Mouse (Mus musculus) T-cell, adult 2 months (primary cell): ENCODE data around the gene Arnt.
A peak's percentile ranks its signal among the peaks of the same experiment; 100 is the strongest.

Source experiments
- DNase-seq: peaks from one replicate; pipeline ENCODE4 v3.0.0; 2022; ENCODE audit warnings: low spot score

Arnt gene

DNA sequence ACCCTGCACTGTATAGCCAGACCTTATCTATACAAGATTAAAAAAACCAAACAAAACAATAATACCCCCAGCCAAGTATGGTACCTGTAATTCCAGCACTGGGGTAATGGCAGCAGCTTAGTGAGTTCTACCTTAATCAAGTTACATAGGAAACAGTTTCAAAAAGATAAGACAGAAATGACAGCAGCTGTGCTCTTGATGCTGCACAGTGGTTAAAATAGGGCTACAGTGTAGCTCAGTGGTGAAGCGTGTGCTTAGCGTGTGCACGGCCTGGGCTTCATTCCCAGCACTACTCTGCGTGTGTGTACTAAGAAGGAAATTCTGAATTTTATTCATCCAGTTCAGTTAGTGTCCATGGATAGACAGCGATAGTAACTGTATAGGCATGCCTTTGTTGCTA, 22.2 kb downstream of the Arnt start:
- no peak for DNase-seq

DNA sequence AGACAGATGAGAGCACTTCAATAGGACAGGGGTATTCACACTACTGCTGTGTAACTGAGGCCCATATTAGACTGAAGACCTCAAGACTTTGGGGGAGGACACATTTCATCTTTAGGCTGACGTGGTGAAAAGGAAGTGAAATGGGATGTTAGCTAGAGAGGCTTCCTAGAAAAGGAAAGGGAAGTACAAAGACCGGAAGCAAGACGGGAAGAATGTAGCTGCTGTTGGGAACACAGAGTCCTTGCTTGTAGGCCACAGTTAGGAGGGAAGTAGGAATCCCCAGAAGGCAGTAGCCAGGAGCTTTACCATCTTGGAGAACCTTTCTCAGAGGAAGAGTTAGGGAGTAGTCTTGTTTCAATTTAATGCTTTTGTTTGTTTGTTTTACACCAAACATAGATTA, 23.6 kb downstream of the Arnt start:
- no peak for DNase-seq

DNA sequence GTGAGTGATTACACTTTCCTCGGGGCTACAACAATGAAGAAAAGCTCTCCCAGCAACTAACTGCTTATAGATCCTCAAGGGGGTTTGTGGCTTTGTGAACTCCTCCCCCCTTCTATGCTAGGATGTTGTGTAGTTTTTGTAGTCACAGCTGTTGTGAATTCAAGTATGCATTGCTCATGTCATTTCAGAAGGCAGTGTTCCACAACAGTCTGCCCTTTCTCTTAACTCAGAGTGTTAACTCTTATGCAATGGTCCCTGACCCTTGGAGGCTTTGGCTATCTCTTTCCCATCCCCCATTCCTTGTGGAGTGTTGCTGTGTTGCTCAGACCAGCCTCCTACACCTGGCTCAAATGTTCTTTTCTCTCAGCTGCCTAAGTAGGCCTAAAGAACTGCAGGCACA, 25.2 kb downstream of the Arnt start:
- no peak for DNase-seq

DNA sequence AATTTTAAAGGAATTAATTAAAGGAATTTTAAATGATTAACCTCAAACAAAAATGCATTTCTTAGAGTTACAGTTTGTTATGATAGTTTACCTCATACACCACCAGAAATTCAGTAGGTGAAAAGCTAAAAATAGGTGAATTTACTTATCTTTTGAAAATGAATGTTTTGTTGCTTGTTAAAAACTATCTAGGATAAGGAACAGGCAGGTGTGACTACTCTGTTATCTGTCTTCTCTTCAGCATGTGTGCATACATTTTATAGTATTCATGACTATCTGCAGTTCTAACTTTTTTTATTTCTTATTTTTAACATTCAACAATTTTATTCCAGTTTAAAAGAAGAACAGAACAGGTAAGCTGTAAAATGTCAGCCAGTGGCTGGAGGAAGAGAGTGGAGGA, 29.7 kb downstream of the Arnt start:
- DNase-seq: no peak

DNA sequence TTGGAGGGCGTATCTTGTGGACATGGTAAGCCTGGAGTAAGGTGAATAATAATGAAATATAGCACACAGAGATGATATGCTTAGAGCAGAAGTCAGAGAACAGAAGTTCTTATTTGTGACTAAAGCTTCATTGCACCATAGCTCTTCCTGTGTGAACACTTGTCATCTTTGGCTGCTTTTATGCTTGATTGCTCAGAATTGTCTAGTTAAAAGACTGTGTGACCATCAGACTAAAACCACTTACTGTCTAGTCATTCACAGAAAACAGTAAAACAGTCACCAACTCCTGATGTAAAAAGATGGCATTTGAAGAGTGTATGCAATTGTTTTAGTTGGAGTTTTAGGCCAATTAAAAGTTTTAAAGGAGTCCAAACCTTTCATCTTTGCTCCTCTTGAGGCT, 44.8 kb downstream of the Arnt start:
- DNase-seq: no peak

DNA sequence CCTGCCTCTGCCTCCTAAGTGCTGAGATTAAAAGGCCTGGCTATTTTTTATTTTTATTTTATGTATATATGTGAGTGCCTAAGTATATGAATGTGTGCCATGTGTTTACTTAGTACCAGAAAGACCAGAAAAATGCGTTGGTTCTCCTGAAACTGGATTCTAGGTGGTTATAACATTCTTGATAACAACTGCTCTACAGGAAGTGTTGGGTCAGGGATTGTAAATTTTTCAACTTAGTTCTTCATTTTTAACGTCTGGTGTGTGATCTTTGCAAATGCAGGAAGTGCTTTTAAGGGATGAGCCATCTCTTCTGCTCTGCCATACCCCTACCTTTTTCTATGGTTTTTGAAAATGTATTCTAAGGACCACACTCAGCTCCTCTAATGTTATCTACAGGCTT, 52.2 kb downstream of the Arnt start:
- no peak for DNase-seq

DNA sequence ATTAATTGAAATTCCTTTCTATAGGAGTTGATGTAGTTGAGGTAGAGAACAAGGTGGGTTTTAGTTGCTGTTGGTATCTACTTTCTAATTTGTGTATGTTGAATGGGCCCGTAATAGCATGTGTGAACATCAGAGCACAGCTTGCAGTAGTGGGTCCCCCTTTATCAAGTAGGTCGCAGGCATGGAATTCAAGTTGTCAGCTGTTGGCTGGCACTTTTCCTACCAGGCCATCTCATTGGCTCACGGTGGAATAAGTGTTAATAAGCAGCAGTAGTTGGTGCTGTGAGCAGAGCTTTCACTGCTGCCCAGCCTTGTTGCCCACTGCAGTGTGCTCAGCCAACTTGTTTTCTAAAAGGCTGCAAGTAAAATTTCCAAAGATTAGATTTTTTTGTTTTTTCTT, 54.5 kb downstream of the Arnt start:
- no peak for DNase-seq

DNA sequence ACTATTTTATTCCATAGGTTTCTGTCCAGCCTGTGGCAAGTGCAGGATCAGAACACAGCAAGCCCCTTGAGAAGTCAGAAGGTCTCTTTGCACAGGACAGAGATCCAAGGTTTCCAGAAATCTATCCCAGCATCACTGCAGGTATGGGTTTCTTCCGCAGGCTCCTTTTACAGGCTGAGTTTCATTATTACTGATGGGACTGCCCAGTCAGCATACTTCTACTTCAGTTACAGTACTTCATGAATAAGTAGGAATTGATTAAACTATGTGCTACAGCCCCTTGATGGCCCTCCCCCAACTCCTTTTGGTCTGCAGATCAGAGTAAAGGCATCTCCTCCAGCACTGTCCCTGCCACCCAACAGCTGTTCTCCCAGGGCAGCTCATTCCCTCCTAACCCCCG, 56.0 kb downstream of the Arnt start:
- no peak for DNase-seq

DNA sequence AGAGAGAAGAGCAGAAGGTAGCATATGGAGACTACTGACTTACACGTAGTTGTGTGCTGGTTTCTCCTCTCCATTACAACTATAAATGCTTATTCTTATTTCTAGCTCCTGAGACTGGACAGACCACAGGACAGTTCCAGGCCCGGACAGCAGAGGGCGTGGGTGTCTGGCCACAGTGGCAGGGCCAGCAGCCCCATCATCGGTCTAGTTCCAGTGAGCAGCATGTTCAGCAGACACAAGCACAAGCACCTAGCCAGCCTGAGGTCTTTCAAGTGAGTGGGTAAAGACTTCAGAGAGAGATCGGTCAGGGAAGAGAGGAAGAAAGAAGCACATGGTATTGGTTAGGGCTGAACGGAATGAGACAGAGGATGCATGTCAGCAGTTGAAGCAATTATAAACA, 60.2 kb downstream of the Arnt start:
- peak; percentile 28 for DNase-seq

DNA sequence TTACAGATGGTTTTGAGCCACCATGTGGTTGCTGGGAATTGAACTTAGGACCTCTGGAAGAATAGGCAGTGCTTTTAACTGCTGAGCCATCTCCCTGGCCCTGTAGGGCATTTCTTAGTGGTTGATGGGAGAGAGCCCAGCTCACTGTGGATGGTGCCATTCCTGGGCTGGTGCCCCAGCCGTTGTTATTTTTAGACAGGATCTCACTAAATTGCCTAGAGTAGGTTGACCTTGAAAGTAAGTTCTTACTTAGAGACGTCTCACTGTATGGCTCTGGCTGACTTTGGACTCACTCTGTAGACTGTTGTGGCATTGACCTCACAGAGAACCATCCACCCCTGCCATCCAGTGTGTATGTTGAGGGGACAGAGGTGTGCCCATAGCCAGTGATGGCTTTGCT, 64.0 kb downstream of the Arnt start:
- no peak for DNase-seq

DNA sequence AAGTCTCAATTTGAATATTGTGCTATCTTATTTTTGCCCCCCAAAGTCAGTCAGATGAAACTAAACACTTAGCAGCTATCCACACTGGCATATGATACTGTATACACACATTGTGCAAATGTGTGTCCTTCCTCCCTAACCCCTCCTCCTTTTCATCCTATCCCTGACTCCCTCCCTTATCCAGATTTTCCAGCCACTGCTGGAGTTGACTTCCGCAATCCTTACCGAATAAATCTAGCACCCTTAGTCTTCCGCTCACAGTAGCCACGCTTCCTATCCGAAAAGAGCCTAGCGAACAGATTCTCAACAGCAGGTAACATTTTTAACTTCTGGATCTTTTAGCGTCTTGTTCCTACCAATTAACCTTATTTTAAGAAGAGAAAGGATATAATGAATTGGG, 64.8 kb downstream of the Arnt start, which contains the start of gene Ctsk:
Gene Ctsk, plus strand, starts transcription at position 233 of the 400 bp plus-strand sequence.
- no peak for DNase-seq

DNA sequence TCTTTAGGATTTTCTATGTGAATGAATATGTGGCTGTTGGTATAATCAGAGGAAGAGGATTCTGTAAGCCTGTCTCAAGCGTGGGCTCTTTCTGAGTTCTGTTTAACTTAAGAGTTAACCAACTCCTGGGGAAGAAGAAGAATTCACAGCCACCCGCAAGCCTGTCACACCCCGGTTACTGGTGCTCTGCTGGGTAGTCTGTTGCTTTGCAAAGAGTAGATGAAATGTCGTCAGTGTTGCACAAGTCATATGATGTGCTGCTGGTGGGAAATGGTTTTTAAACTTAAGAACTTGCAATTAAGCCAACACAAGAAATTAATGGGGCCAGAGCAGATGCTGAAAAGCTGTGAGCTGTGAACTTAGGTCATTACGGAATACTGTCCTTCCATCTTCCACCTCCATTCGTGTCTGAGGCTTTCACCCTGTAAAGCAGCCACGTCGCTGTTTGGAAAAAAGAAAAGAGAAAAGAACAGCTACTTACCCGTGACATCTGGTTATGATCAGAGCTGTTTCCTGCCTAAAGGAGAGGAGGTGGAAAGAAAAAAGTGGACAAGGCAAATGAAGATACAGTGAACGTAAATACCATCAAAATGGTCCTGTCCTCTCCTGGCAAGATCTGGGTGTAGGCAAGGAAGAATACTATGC, 65.4 kb downstream of the Arnt start:
- DNase-seq: no peak

DNA sequence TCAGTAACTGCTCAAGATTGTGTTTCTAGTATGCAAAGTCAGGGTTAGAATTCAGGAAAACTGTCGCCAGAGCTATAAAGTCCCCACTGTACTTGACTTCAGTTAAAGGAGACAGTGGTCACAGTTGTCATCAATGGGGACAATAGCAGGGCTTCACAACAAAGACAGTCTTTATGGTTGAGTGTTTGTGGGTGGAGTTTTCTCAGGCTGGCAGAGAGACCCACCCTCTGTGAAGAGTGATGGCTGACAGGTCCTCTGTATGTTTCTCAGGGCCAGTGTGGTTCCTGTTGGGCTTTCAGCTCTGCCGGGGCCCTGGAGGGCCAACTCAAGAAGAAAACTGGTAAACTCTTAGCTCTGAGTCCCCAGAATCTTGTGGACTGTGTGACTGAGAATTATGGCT, 68.1 kb downstream of the Arnt start:
- no peak for DNase-seq

DNA sequence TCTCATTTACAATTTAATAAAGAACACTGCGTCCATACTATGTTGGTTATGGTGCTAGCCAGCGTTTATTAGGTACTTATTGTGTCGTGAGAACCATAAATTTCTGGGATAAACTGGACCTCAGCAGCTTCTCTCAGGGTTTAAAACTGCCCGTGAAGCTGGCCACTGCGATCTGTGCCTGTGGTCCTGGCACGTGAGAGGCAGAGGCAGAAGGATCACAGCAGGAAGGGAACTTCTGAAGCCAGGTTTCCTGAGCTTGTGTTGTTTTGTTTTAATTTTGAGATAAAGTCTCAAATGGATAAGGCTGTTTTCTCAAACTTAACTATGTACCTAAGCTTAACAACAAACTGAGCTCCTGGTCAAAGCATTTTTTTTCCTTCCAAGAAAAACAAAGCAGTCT, 75.2 kb downstream of the Arnt start:
- DNase-seq: no peak

DNA sequence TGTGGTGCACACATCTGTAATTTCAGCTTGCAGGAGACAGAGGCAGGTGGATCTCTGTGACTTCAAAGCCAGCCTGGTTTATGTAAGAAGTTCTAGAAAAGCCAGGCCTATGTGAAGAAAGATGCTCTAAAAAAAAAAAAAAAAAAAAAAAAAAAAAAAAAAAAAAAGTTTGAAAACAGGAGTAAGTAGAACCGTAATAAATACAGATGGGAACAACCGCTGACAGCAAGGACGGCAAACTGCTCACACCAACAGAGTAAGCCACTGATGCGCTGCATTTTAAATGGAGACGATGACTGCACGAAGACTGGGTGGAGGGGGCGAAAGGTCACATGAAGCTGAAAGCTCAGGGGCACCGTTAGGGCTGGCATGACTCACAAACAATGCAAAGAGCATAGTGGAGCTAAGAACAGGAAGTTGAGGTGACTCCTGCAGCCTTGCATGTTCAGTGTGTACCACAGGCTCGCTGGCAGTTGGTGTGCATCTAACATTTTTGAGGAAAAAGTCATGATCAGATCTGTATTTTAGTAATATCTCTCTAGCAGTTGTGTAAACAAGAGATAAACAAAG, 77.5 kb downstream of the Arnt start:
- peak; percentile 64 for DNase-seq

DNA sequence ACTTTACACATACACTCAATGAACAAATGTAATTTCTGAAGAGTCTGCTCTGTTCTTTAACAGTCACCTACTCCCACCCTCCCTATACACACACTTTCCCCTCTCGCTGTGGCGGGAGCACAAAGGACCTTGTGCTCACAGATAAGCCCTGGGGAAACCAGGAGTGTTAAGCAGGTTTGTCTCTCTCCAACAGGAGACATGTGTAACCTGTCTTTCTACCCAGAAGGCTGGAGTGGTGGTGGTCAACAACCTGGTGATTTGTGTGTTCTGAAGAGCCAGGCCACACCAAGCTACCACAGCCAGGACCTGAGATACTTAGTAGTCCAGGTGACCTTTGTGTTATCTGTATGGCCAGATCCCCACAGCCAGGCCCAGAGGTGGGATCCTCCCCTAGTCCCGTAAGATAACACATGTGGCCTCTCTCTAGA, 82.4 kb downstream of the Arnt start:
- no peak for DNase-seq

DNA sequence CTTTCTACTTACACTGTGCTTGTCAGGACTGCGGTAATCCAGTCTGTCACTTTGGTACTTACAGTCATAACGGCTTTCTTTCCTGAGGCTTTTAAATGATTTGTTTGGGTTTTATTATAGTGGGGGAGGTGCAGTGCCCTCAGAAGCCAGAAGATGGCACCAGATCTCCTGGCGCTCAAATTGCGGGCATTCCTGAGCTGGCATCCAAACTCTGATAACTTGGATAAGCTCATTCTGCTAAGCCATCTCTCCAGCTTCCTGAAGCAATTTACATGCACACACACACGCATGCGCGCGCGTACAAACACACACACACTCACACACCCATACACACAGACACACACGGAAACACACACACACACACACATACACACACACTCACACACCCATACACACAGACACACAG, 83.3 kb downstream of the Arnt start:
- peak; percentile 55 for DNase-seq

DNA sequence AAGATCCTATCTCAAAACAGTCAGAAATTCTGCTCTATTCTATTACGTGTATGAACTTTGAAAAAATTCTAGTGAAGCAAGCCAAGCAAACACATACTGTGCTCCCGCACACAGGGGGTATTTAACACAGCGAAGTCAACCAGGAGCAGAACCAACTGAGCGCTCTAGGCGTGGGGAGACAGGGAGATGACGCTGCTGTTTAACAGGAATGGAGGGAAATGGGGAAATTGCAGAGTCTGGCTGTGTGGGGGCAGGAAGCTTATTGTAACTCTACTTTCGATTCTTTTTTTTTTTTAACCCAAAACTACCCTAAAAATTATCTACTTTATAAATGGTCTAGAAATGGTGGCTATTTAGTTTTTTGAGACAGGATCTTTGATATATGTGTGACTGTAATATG, 84.7 kb downstream of the Arnt start:
- no peak for DNase-seq

DNA sequence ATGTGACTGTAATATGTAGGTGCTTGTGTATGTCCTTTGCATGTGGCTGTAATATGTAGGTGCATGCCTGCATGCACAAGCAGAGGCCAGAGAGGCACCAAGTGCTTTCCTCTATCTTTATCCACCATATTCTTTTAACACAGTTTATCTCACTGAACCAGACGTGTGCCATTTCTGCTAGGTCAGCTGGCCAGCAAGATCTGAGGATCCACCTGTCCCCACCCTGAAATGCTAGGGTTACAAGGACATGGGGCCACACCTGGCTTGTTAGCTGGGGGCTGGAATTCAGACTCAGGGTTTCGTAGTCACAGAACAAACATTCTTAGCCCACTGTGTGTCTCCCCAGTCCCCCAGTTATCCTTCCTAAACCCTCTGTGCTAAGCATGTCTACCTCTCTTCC, 85.1 kb downstream of the Arnt start:
- DNase-seq: no peak

DNA sequence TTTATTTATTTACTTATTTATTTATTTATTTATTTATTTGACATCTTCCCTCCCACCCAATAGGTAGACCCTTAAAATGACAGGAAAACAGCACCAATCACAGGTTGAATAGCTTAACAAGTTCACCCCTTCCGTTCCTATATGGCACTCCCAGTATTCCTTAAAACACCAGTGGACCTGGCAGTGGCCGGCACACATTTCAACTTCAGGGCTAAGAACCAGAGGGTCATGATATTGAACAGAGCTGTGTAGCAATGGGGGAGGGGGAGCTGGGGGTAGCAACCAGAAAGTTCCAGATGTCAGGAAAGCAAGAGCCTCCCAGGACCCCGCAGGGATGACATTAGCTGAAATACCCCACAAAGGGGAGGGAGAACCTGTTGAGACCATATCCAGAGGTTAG, 85.9 kb downstream of the Arnt start:
- no peak for DNase-seq

DNA sequence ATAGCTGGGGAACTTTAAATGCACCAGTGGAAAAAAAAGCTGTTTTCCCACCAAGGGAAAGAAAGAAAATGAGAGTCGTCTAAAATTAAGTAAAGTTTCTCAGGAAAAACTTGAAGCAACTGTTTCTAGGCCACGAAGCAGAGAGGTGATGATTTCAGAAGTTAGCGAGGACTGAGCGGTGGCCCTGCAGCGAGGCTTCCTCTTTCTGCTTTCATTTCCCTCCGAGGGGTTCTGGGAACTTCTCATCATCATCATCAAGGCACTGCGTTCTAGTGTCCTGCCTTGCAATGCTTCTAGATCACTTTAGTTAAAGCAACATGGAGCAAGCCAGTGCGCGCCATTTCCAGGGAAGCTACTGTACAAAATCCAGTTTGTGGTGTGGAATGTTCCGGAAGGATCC, 87.0 kb downstream of the Arnt start:
- no peak for DNase-seq

DNA sequence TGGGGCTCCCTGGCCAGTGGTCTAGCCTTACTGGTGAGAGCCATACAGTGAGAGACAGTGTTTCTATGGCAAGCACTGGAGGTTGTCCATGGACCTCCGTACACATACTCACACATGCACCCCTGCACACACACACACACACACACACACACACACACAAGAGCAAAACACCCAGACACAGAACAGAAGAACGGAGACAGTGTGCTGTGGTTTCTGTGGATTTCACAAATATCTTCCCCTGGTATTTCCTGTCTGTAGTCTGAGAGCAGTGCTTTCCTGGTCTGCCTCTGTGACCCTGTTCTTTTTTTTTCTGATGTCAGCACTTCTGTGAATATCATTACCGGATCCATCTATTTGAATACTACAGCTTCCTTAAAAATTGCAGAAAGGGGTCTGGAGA, 89.5 kb downstream of the Arnt start:
- DNase-seq: peak; percentile 72

DNA sequence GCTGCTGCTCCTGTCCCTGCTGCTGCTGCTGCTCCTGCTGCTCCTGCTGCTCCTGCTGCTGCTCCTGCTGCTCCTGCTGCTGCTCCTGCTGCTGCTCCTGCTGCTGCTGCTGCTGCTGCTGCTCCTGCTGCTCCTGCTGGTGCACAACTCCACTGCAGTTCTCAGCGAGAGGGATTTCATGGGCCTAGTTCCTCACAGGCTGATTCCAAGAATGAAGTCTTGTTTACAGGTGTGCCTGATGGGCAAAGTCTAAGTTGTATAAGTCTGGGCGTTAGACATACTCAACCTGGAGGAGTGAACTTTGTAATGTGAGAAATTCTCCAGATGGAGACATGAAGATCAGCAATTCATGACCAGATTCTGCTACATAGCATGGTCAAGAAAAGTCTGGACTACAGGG, 90.5 kb downstream of the Arnt start:
- no peak for DNase-seq

DNA sequence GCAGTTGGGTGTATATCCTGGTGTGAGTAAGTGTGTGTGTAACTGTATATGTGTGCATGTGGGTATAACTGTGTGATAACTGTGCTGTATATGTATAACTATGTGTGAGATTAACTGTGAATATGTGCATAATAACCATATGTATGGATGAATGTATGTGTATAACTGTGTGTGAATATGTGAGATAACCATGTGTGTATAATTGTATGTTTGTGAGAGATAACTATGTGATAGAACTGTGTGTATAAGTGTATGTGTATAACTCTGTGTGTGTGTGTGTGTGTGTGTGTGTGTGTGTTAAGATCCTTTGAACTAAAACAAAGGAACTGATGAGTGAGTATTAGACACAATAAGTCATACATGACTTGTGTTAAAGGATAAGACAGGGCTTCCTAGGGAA, 91.9 kb downstream of the Arnt start:
- DNase-seq: no peak
